Mouse (Mus musculus) kidney, postnatal 25 days (tissue): ENCODE data around the gene Ptpru.
A peak's percentile ranks its signal among the peaks of the same experiment; 100 is the strongest.

Experiments
- DNase-seq, 2 experiments: peaks; one replicate each; pipeline ENCODE4 v3.0.0; 2021; ENCODE audit warnings: mixed read lengths in 2 of 2

The Ptpru gene

GRCm38 (mm10) chr4:131837872-131838524, at the start of gene Ptpru:
Ptpru (minus strand) TSS chr4:131838288.
- DNase-seq, result peak; percentile 92 to 95

- peak; percentile 48 to 56 for DNase-seq
These were observed 47.3 kb upstream of the Ptpru start for GRCm38 (mm10) chr4:131885376-131885775.

- peak in 1 of 2 experiments; percentile 46 for DNase-seq
These were observed 45.5 kb upstream of the Ptpru start for GRCm38 (mm10) chr4:131883571-131883970.

GRCm38 (mm10) chr4:131881306-131881705, 43.2 kb upstream of the Ptpru start:
- no peak for DNase-seq

- no peak for DNase-seq
These were observed 41.6 kb upstream of the Ptpru start for GRCm38 (mm10) chr4:131879692-131880091.

GRCm38 (mm10) chr4:131876836-131877235, 38.7 kb upstream of the Ptpru start:
- DNase-seq, result no peak

GRCm38 (mm10) chr4:131875242-131875641, 37.2 kb upstream of the Ptpru start:
- no peak for DNase-seq

- DNase-seq, result no peak
These were observed 36.5 kb upstream of the Ptpru start for GRCm38 (mm10) chr4:131874567-131874966.

GRCm38 (mm10) chr4:131874169-131874536, 36.1 kb upstream of the Ptpru start:
- no peak for DNase-seq

- peak; percentile 95 to 98 for DNase-seq
These were observed 35.4 kb upstream of the Ptpru start, which contains the start of gene Srsf4 for GRCm38 (mm10) chr4:131873293-131874168. Srsf4 (plus strand) TSS chr4:131873617.

- no peak for DNase-seq
These were observed 34.7 kb upstream of the Ptpru start for GRCm38 (mm10) chr4:131872672-131873292.

- DNase-seq, result no peak
These were observed 23.3 kb upstream of the Ptpru start for GRCm38 (mm10) chr4:131861341-131861739.

- DNase-seq, result peak; percentile 85 to 92
These were observed 22.6 kb upstream of the Ptpru start for GRCm38 (mm10) chr4:131860492-131861340.

GRCm38 (mm10) chr4:131854950-131855349, 16.9 kb upstream of the Ptpru start:
- no peak for DNase-seq

- DNase-seq, result peak; percentile 67 to 75
These were observed 12.0 kb upstream of the Ptpru start for GRCm38 (mm10) chr4:131849986-131850638.

GRCm38 (mm10) chr4:131848082-131848481, 10.0 kb upstream of the Ptpru start:
- DNase-seq, result no peak

- no peak for DNase-seq
These were observed 8.1 kb upstream of the Ptpru start for GRCm38 (mm10) chr4:131845991-131846778.

GRCm38 (mm10) chr4:131843290-131843743, 5.2 kb upstream of the Ptpru start, which contains the start of gene Mecr:
Mecr (plus strand) TSS chr4:131843470.
- DNase-seq, result peak; percentile 96 to 98

GRCm38 (mm10) chr4:131836891-131837491, 1.1 kb downstream of the Ptpru start:
- DNase-seq, result peak; percentile 33 to 51

- DNase-seq, result peak; percentile 57 to 77
These were observed 1.7 kb downstream of the Ptpru start for GRCm38 (mm10) chr4:131836351-131836881.
